Mouse (Mus musculus) liver, adult 2 months (tissue): Measurements from ENCODE around the gene Tff2. TPM values are rescaled to one million over a fixed set of nuclear protein-coding genes. Genes with fewer than 3 reads are reported as not detected.

ENCODE experiments used
- DNase-seq: peaks from one replicate; pipeline ENCODE4 v3.0.0-alpha.2; 2011; ENCODE audit warnings: low read depth, low spot score; ENCODE audit errors: extremely low read depth
- H3K27ac ChIP-seq: fragments of 200-500 bp; replicated peaks from 2 replicates; pipeline ENCODE4 v1.5.1; 2012; ENCODE audit warnings: low read depth, mild to moderate bottlenecking, control low read depth, inconsistent platforms, low read length; ENCODE audit not compliant: insufficient read depth
- H3K27me3 ChIP-seq: fragments of 200-500 bp; 2 replicates; pipeline ENCODE4 v1.6.1; 2012; ENCODE audit warnings: mild to moderate bottlenecking, moderate library complexity, low read length, inconsistent platforms; ENCODE audit not compliant: control insufficient read depth, insufficient read depth
- H3K36me3 ChIP-seq: fragments of 200-500 bp; 2 replicates; pipeline ENCODE4 v1.6.1; 2012; ENCODE audit warnings: low read length, inconsistent platforms; ENCODE audit not compliant: control insufficient read depth, insufficient read depth
- H3K4me1 ChIP-seq: fragments of 200-500 bp; 2 replicates; pipeline ENCODE4 v1.6.1; 2011; ENCODE audit warnings: low read length; ENCODE audit not compliant: control insufficient read depth, insufficient read depth
- H3K4me3 ChIP-seq: fragments of 200-500 bp; 2 replicates; pipeline ENCODE4 v1.5.1; 2011; ENCODE audit warnings: low read depth, mild to moderate bottlenecking, control low read depth, low read length, moderate library complexity; ENCODE audit not compliant: insufficient read depth
- H3K79me2 ChIP-seq: fragments of 200-500 bp; 2 replicates; pipeline ENCODE4 v1.6.1; 2012; ENCODE audit warnings: inconsistent platforms, mild to moderate bottlenecking, low read length, moderate library complexity; ENCODE audit not compliant: control insufficient read depth, insufficient read depth
- H3K9ac ChIP-seq: fragments of 200-500 bp; 2 replicates; pipeline ENCODE4 v1.6.1; 2012; ENCODE audit warnings: low read depth, mild to moderate bottlenecking, control low read depth, inconsistent platforms, low read length
- CTCF ChIP-seq: fragments of 200-500 bp; IDR thresholded peaks from 2 replicates; pipeline ENCODE4 v1.5.1; 2011; ENCODE audit warnings: low read depth, low read length, control low read depth
- POLR2A ChIP-seq: fragments of 200-500 bp; IDR thresholded peaks from 2 replicates; pipeline ENCODE4 v1.6.1; 2011; ENCODE audit warnings: low read length, control low read depth; ENCODE audit not compliant: insufficient read depth; ENCODE audit errors: extremely low read depth
- WGBS: fragments of 180-500 bp; shearing (Covaris S2); methylation state at CpG from one replicate; pipeline ENCODE4 v1.1.7; 2018; 5-methylcytosine and 5-hydroxymethylcytosine counted together
- polyA plus RNA-seq: library from polyadenylated mRNA; depleted of rRNA; stranded (reverse); fragments of >200 nt; gene quantifications from 2 replicates; pipeline ENCODE4 v1.2.3, GENCODE M21; 2012
- total RNA-seq: library from RNA; depleted of rRNA; stranded (reverse); fragments of >200 nt; gene quantifications from 2 replicates; pipeline ENCODE4 v1.2.3, GENCODE M21; 2014

The Tff2 gene
- total and polyA plus RNA-seq, 2 experiments = 5.8 TPM; not detected in 1

DNA sequence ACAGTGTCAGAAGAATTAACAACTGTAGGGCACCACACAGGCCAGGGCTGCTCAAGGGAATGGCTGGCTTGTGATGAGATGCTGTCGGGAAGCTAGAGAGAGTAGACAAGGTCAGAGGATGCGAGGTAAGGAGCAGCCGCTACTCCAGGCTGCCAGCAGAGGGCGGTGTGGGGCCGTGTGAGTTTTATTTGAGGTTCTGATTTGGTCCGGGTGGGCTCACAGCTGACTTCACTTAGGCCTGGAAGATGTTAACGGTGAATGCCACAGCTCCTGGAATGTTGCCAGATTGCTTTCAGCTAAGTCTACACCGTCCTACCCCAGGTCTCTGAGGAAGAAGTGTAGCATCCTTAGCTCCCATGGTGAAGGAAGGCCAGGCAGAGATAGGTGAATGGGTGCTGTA, 22.1 kb downstream of the Tff2 start:
- Histone ChIP-seq H3K9ac (no peak overlapping the region), H3K4me1 (no peaks in the 10 kb centered on the region), H3K27ac (no peak overlapping the region), H3K4me3 (no peak overlapping the region), H3K79me2 (no peaks in the 10 kb centered on the region), H3K27me3 (no peaks in the 10 kb centered on the region), H3K36me3 (no peaks in the 10 kb centered on the region)
- 9% methylated on average over 8 of the region's 8 CpGs for WGBS
- TF ChIP-seq CTCF = peak; percentile 95
- TF ChIP-seq POLR2A = no peak
- no peak for DNase-seq

DNA sequence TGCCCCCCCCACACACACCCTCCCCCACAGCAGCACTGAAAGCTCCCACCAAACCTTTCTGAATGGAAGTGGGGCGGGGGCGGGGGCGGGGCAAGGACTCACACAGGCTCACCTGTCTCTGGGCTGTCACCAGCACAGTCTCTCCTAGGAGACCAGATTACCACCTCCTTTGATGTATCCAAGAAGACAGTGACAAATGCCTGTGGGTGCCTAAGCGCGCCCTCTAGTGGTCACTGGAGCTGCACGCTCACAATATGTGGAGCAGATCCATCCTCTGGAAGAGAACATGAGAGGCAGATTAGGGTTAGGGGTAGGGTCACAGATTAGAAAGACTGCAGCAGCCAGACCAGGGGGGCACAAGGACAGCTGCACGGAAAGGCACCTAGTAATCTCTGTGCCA, 24.7 kb downstream of the Tff2 start:
- no peak overlapping the region for H3K4me3 ChIP-seq
- H3K4me1 ChIP-seq = no peaks in the 10 kb centered on the region
- DNase-seq = peak; percentile 29
- peak; percentile 92 for TF ChIP-seq CTCF
- no peak for TF ChIP-seq POLR2A
- no peaks in the 10 kb centered on the region for H3K79me2 ChIP-seq
- WGBS = 1% methylated on average over 7 of the region's 7 CpGs
- no peaks in the 10 kb centered on the region for H3K36me3 ChIP-seq
- H3K27ac ChIP-seq = no peak overlapping the region
- no peaks in the 10 kb centered on the region for H3K27me3 ChIP-seq
- no peak overlapping the region for H3K9ac ChIP-seq

DNA sequence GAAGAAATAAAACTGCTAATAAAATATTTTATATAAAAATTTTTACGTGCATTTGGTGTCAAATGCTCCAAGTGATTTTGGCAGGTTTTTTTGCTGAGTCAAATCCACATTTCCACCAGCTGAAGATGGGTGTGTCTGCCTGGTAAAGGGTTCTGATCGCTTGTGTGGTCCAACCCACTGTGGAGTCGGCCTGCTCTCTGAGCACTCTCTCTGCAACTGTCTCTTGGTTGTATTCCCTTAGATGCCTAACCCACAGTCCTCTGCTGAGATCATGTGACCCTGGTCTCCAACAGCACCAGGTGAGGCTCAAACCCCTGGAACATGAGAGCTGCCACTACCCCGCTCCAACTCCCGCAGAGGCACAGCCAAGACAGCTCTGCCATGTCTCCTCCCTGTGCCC, 26.1 kb downstream of the Tff2 start:
- Histone ChIP-seq H3K9ac (no peak overlapping the region), H3K4me1 (no peaks in the 10 kb centered on the region), H3K79me2 (no peaks in the 10 kb centered on the region), H3K27me3 (no peaks in the 10 kb centered on the region), H3K4me3 (no peak overlapping the region), H3K36me3 (no peaks in the 10 kb centered on the region), H3K27ac (no peak overlapping the region)
- 88% methylated on average over 5 of the region's 5 CpGs for WGBS
- DNase-seq = no peak
- TF ChIP-seq CTCF = no peak

- Histone ChIP-seq H3K9ac (no peak overlapping the region), H3K27me3 (no peaks in the 10 kb centered on the region), H3K4me1 (no peaks in the 10 kb centered on the region), H3K79me2 (no peaks in the 10 kb centered on the region), H3K27ac (no peak overlapping the region), H3K4me3 (no peak overlapping the region), H3K36me3 (no peaks in the 10 kb centered on the region)
- no peak for TF ChIP-seq CTCF
- no peak for TF ChIP-seq POLR2A
- no peak for DNase-seq
- 34% methylated on average over 6 of the region's 6 CpGs for WGBS
Measured at GRCm38 (mm10) chr17:31116063-31116462, 28.0 kb downstream of the Tff2 start.

- H3K27me3 ChIP-seq = no peaks in the 10 kb centered on the region
- H3K4me3 ChIP-seq = no peak overlapping the region
- no peak overlapping the region for H3K9ac ChIP-seq
- 84% methylated on average over 9 of the region's 9 CpGs for WGBS
- DNase-seq = no peak
- H3K79me2 ChIP-seq = no peaks in the 10 kb centered on the region
- H3K36me3 ChIP-seq = no peaks in the 10 kb centered on the region
- no peak overlapping the region for H3K27ac ChIP-seq
- TF ChIP-seq CTCF (no peak), POLR2A (no peak)
- no peaks in the 10 kb centered on the region for H3K4me1 ChIP-seq
Measured at GRCm38 (mm10) chr17:31113191-31113856, 30.8 kb downstream of the Tff2 start.

GRCm38 (mm10) chr17:31108388-31108787, 35.7 kb downstream of the Tff2 start:
- WGBS = 89% methylated on average over 15 of the region's 15 CpGs
- Histone ChIP-seq H3K9ac (no peak overlapping the region), H3K27ac (no peak overlapping the region), H3K36me3 (no peaks in the 10 kb centered on the region), H3K79me2 (no peaks in the 10 kb centered on the region), H3K27me3 (no peaks in the 10 kb centered on the region), H3K4me3 (no peak overlapping the region), H3K4me1 (peaks cover 8% of the 10 kb centered on the region)
- no peak for DNase-seq
- TF ChIP-seq POLR2A (no peak), CTCF (no peak)
